Mouse (Mus musculus) gonadal fat pad, adult 2 months (tissue): ENCODE measurements around the gene 1600014C23Rik. TPM values are rescaled to one million over a fixed set of nuclear protein-coding genes. Genes with fewer than 3 reads are reported as not detected.

Experiments
- DNase-seq: peaks from one replicate; pipeline ENCODE4 v3.0.0-alpha.2; 2012; ENCODE audit warnings: low read depth
- polyA plus RNA-seq: library from polyadenylated mRNA; depleted of rRNA; stranded (reverse); fragments of >200 nt; gene quantifications from 2 replicates; pipeline ENCODE4 v1.2.3, GENCODE M21; 2012; rRNA removed

Gene 1600014C23Rik
- polyA plus RNA-seq, 1 experiment = 1.2 TPM

- DNase-seq = no peak
Observed at GRCm38 (mm10) chr17:45689120-45689519, 44.5 kb downstream of the 1600014C23Rik start.

DNA sequence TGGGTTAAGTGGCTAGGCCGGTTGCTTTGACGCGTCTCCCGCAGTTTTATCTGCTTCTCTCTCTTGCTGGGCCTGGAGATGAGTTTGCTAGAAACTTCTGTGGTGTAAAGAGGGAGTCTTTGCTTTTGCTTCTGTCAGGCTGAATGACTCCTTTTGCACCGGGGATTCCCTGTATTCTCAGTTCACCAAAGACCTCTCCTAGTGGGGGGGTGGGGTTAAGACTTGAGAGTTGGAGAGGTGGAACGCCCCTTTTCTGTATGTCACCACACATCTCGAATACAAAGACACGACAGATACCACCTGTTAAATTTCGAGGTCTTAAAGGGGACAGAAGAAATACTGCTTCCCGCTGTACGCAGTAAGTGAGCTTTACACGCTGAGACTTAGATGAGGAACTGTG is 46.9 kb downstream of the 1600014C23Rik start, which contains the start of gene Tmem63b:
Gene Tmem63b (minus strand): TSS at position 190 of the 400 bp plus-strand sequence.
- DNase-seq = no peak

GRCm38 (mm10) chr17:45686093-45686619 is 47.5 kb downstream of the 1600014C23Rik start, which contains the start of gene Mrpl14:
Gene Mrpl14 (plus strand): TSS chr17:45686322.
- DNase-seq = no peak

GRCm38 (mm10) chr17:45685171-45686092 is 48.2 kb downstream of the 1600014C23Rik start:
- no peak for DNase-seq

GRCm38 (mm10) chr17:45684667-45685131 is 48.9 kb downstream of the 1600014C23Rik start:
- DNase-seq = no peak

Other genes with a start within 250 kb of the 1600014C23Rik start
- gene Aars2, start 227.0 kb downstream of the 1600014C23Rik start, polyA plus RNA-seq = 9.7 and 9.8 TPM in 2 replicates
- 1.8 and 4.0 TPM in 2 replicates for gene Tcte1, start 210.4 kb downstream of the 1600014C23Rik start, polyA plus RNA-seq
- gene Tmem151b, start 184.2 kb downstream of the 1600014C23Rik start, polyA plus RNA-seq = 1.0 and 1.6 TPM in 2 replicates
- 5.0 and 6.1 TPM in 2 replicates for gene Nfkbie, start 178.1 kb downstream of the 1600014C23Rik start, polyA plus RNA-seq
- 105 and 110 TPM in 2 replicates for gene Slc35b2, start 170.0 kb downstream of the 1600014C23Rik start, polyA plus RNA-seq
- 514 and 597 TPM in 2 replicates for gene Hsp90ab1, start 160.6 kb downstream of the 1600014C23Rik start, polyA plus RNA-seq
- 99.1 and 102 TPM in 2 replicates for gene Slc29a1, start 134.2 kb downstream of the 1600014C23Rik start, polyA plus RNA-seq
- not detected in 2 replicates for gene Mymx, start 131.7 kb downstream of the 1600014C23Rik start, polyA plus RNA-seq
- 0.15 and 0.36 TPM in 2 replicates for gene Capn11, start 74.5 kb downstream of the 1600014C23Rik start, polyA plus RNA-seq
- gene Mrpl14, start 47.5 kb downstream of the 1600014C23Rik start, polyA plus RNA-seq = 98.4 and 123 TPM in 2 replicates
- gene Tmem63b, start 46.9 kb downstream of the 1600014C23Rik start, polyA plus RNA-seq = 64.0 and 70.2 TPM in 2 replicates